Mouse (Mus musculus): ENCODE results near the gene Plod3. TPM values are rescaled to one million over a fixed set of nuclear protein-coding genes. Genes with fewer than 3 reads are reported as not detected.

Plod3 gene
- total RNA-seq, 1 experiment from 2014 or later: 54.9 TPM

DNA sequence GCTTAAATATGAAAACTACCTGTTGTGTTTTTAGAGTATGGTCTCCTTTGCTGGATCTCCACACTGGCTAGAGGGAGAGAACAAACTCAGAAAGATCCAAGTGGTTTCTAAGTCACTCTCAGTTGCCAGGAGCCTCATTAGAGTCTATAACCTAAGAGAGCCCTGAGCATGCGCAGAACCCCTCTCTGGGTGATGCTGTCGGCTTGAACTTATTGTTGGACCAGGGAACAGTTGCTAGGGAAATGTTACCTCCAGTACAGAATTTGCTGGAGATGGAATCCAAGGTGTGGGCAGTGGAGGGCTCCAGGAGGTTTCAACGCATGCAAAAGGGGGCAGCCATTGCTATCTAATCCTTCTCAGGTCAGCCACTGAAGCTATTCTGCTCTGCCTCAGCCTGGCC lies 37.5 kb downstream of the Plod3 start:
- DNase-seq: no peak

DNA sequence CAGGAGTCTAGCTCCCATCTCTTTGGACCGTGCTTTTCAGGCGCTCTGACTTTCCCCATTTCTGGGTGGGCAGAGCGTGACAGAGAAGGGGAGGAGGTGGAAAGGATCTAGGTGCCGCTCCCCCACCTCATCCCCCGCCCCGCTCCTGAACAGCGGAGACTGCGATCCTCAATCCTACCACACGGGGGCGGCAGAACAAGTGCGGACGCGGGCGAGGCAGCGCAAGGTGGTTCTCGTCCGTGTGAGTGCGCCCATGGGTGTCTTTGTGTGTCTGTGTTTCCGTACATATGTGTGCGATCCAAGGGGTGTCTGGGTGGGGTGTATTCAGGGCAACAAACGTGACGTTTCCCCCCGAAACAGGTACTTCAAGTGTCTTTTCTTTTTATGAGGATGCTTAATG lies 38.3 kb downstream of the Plod3 start:
- peak; percentile 88 for DNase-seq

GRCm38 (mm10) chr5:137026092-137026491 lies 39.3 kb downstream of the Plod3 start, which contains the start of gene Vgf:
Gene Vgf (plus strand): TSS chr5:137026392.
- DNase-seq: no peak

DNA sequence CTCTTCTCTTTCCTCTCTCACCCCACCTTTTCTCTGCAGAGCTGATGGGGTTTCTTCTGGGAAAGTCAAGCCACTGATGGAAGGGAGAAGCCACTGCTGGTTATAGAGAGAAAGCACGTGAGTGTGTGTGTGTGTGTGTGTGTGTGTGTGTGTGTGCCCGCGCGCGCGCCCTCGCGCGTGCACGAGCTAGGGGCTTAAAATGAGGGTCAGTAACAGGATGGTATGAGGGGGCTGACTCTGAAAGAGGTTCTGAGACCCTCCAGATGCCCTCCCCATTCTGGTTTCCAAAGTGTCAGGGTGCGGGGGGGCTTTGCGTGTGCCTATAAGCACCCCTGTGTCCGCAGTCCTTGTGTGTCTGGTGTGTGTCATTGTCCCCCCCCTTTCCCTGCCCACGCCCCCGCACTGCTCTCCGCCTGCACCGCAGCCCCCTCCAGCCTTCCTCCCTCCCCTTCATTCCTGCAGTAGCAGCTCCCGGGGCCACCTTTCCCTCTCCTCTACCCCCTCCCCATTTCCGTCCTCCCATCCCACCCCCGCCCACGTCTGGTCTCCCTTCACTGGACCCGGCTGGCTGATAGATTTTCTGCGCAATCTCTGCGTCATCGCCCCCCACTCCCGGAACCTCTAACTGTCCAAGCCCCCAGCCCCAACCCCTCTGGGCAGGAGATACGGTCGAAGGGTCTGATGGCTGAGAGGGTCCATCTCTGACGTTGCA lies 41.9 kb downstream of the Plod3 start:
- no peak for DNase-seq

DNA sequence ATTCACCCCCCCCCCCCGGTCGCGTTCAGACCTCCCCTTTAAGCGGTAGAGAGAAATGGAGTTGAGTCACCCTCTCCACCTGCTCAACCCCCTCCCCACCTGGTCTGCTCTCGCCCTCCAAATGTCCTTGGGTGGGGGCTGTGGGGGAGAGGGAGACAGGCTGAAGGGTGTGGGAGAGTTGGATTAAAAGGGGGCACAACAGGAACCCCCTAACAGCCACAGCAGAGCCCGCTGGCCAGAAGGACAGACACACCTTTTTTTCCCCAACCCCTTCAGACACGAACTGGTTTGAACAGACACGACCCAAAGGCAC lies 42.4 kb downstream of the Plod3 start:
- no peak for DNase-seq

GRCm38 (mm10) chr5:137029643-137030415 lies 43.0 kb downstream of the Plod3 start:
- DNase-seq: peak; percentile 98

GRCm38 (mm10) chr5:137030416-137030810 lies 43.6 kb downstream of the Plod3 start:
- no peak for DNase-seq

- peak; percentile 81 for DNase-seq
Observed at GRCm38 (mm10) chr5:137031076-137032032, 44.5 kb downstream of the Plod3 start.

DNA sequence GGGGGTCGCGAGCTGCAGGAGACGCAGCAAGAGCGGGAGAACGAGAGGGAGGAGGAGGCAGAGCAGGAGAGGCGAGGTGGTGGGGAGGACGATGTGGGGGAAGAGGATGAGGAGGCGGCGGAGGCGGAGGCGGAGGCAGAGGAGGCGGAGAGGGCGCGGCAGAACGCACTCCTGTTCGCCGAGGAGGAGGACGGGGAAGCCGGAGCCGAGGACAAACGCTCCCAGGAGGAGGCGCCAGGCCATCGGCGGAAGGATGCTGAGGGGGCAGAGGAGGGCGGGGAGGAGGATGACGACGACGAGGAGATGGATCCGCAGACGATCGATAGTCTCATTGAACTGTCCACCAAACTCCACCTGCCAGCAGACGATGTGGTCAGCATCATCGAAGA lies 45.2 kb downstream of the Plod3 start:
- DNase-seq: peak; percentile 32

DNA sequence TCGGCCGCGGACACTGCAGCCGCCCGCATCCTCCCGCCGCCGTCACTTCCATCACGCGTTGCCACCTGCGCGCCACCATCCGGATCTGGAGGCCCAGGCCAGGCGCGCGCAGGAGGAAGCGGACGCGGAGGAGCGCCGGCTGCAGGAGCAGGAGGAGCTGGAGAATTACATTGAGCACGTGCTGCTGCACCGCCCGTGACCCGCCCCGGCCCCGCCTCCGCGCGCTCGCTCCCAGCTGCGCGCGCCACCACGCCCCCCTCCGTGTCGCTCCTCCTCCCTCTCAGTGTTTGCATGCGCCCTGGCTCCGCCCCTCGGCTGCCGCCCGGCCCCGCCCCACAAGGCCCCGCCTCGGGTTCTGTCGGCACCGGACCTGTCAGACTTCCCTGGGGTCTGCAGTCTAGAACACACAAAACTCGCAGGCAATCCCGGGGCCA lies 45.8 kb downstream of the Plod3 start:
- peak; percentile 96 for DNase-seq

DNA sequence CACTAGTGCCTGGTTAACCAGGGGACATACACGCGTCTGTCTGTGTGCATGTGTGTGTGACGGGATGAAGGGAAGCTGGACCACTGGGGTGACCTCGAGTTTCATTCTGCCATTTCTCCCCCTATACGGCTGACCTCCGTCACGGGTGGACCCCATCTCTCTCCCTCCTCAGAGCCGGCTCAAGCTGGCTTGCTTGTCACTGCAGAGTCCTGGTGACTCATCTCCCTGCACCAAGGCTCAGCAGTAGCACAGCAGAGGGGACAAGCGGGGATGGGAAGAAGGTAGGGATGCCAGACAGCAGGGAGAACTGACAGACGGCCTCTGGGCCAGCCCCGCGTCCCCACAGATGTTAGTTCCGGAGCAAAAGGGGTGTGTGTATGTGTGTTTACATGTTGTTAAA lies 49.4 kb downstream of the Plod3 start:
- DNase-seq: no peak

- DNase-seq: no peak
Observed at GRCm38 (mm10) chr5:137039453-137039852, 52.6 kb downstream of the Plod3 start.

- DNase-seq: no peak
Observed at GRCm38 (mm10) chr5:137041442-137041841, 54.6 kb downstream of the Plod3 start.

GRCm38 (mm10) chr5:137043997-137044396 lies 57.2 kb downstream of the Plod3 start:
- no peak for DNase-seq

DNA sequence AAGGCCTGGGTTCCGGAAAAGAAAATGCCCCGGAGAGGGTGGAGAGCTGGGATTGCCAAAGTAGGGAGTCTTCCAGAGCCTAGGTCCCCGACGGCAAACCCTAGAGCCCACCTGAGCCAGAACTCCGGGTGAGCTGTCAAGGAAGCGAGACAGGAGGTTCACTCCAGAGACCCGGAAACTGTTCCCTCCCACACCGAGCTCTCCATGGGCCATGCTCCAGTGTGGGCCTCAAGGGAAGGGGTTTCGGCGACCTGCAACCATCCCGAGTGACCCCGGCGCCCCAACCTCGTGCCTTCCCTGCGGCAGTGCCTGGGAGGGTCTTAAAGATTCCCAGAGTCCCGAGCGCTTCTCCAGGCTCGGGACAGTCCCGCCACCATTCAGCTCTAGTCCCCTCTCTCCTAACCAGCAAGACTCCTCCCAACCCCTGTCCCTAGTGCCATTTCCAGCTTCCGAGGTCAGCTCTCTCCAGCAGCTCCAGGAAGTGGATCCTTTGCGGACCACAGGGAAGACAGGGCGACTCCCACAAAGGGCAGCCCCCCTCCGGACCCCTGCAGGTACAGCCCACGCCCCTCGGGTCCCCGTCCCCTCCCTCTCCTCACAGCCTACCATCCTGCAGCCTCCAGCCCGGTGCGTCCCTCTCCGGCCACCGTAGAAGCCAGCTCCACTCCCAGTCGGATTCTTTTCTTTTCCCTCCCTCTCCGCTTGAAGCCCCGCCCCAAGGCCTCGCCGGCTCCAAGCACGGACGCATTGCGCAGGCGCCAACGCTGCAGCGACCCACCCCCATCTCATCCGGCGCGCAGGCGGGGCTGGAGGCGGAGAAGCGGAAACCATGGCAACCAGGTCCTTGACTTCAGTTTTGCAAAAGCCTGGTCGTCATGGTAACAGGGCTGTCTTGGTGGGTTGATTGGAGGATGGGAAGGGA lies 58.8 kb downstream of the Plod3 start, which contains the start of gene Ap1s1:
Gene Ap1s1 (minus strand): TSS at position 734 of the 922 bp plus-strand sequence.
- peak; percentile 99 for DNase-seq

Small RNA genes lying within 50 kb of the gene (microRNA-seq; reads per million reads assigned to microRNA genes)
- 20.0 to 35.8 reads per million in 2 experiments for gene Mir702

Other genes with a start within 250 kb of the Plod3 start
- gene Col26a1, start 103.8 kb upstream of the Plod3 start, total RNA-seq (2021): 3.3 and 5.6 TPM in 2 replicates
- gene Ift22, start 78.9 kb upstream of the Plod3 start, total RNA-seq (2021): 24.9 and 26.4 TPM in 2 replicates
- gene Fis1, start 33.7 kb upstream of the Plod3 start, total RNA-seq (2021): 136 TPM in 2 replicates
- gene Cldn15, start 20.4 kb upstream of the Plod3 start, total RNA-seq (2021): 13.5 and 14.7 TPM in 2 replicates
- gene Znhit1, start 1.0 kb downstream of the Plod3 start, total RNA-seq (2021): 64.8 and 72.1 TPM in 2 replicates
- gene Vgf, start 39.4 kb downstream of the Plod3 start, total RNA-seq (2021): 11.9 and 12.6 TPM in 2 replicates
- 88.6 and 92.6 TPM in 2 replicates for gene Ap1s1, start 59.1 kb downstream of the Plod3 start, total RNA-seq (2021)
- gene Serpine1, start 85.2 kb downstream of the Plod3 start, total RNA-seq (2021): 2.0 and 2.6 TPM in 2 replicates
- 38.1 and 39.8 TPM in 2 replicates for gene Trim56, start 129.2 kb downstream of the Plod3 start, total RNA-seq (2021)
- gene Muc3, start 162.3 kb downstream of the Plod3 start, total RNA-seq (2021): not detected in 2 replicates
- 0.19 and 0.98 TPM in 2 replicates for gene Muc3a, start 225.4 kb downstream of the Plod3 start, total RNA-seq (2021)